Mouse (Mus musculus): ENCODE measurements around the gene Ddx59. TPM values are rescaled to one million over a fixed set of nuclear protein-coding genes. Genes with fewer than 3 reads are reported as not detected.

Ddx59 gene
- polyA plus RNA-seq, 1 experiment from 2014 or later, result 19.2 TPM

DNA sequence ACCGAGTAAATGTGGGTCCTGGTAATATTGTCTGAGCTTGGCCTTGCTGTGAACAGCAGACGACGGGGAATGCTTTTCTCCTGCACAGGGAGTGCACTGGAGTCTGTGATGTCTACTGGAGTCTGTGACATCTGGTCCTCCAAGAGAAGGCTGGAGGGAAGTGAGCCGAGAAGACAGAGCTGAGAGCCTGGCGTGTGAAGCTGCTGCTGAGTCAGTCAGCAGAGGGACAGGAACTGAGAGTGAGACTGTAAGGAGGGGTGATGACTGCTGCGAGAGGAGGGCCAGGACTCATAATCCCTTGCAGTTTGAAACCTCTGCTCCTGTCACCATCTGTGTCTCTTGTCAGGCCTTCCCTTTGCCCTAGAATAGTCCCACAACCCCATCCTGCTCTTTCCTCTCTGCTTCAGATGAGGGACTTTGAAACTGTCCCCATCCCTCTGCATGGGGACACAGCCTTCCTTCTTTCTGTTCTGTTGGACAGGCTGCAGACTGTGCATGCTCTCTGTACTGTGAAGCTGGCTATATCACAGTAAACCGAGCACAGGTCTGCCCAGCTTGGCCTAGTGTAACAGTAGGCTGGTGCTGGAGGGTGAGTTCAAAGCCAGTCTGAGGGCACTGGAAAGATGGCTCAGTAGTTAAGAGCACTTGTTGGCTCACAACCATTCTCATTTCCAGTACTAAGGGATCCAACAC, 15.2 kb downstream of the Ddx59 start:
- 50% methylated on average over 7 of the region's 7 CpGs for WGBS
- Histone ChIP-seq H3K4me1 (ENCODE audit: control insufficient read depth, insufficient read depth, low read length) (peaks cover 2% of the 10 kb centered on the region; the same call in 1 of the 2 replicates), H3K27me3 (ENCODE audit: control insufficient read depth, insufficient read depth, low read length) (no peaks in the 10 kb centered on the region), H3K4me3 (ENCODE audit: low read depth, low read length) (no peak overlapping the region), H3K9me3 (ENCODE audit: control insufficient read depth, low read length) (no peaks in the 10 kb centered on the region), H3K4me2 (ENCODE audit: low read depth, severe bottlenecking) (no peak overlapping the region), H3K27ac (replicated peaks; ENCODE audit: low read depth, low read length) (no peak overlapping the region), H3K36me3 (ENCODE audit: control insufficient read depth, insufficient read depth, low read length) (no peaks in the 10 kb centered on the region), H3K9ac (ENCODE audit: low read length) (no peak overlapping the region)
- ATAC-seq (ENCODE audit: insufficient number of reproducible peaks, low FRiP score, low TSS enrichment, low read depth), result no peak
- DNase-seq (ENCODE audit: low spot score), result no peak

DNA sequence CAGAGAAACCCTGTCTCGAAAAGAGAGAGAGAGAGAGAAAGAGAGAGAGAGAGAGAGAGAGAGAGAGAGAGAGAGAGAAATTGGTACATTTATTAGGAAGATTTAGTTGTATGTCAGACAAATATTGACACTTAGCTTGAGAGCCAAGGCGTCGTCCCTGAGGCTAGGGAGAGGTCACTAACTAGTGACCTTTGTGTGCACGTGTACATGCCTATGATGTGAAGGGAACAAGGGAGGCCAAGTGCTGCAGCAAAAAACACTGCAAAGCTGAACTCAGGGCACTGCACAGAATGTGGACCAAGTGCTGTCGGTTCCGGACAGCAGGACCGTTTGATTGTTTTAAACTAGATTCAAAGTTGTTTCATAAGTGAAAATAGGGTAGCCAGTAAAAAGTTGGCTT, 25.7 kb downstream of the Ddx59 start:
- DNase-seq (ENCODE audit: low spot score), result no peak
- H3K36me3 ChIP-seq (ENCODE audit: control insufficient read depth, insufficient read depth, low read length), result no peaks in the 10 kb centered on the region; the same call in 1 of the 2 replicates
- no peak overlapping the region for H3K27ac ChIP-seq (replicated peaks; ENCODE audit: low read depth, low read length)
- H3K4me2 ChIP-seq (ENCODE audit: low read depth, severe bottlenecking), result no peak overlapping the region
- H3K27me3 ChIP-seq (ENCODE audit: control insufficient read depth, insufficient read depth, low read length), result no peaks in the 10 kb centered on the region
- ATAC-seq (ENCODE audit: insufficient number of reproducible peaks, low FRiP score, low TSS enrichment, low read depth), result no peak
- H3K4me3 ChIP-seq (ENCODE audit: low read depth, low read length), result no peak overlapping the region
- no peaks in the 10 kb centered on the region for H3K9me3 ChIP-seq (ENCODE audit: control insufficient read depth, low read length)
- H3K9ac ChIP-seq (ENCODE audit: low read length), result no peak overlapping the region
- 78% methylated on average over 7 of the region's 7 CpGs for WGBS
- no peaks in the 10 kb centered on the region for H3K4me1 ChIP-seq (ENCODE audit: control insufficient read depth, insufficient read depth, low read length)

DNA sequence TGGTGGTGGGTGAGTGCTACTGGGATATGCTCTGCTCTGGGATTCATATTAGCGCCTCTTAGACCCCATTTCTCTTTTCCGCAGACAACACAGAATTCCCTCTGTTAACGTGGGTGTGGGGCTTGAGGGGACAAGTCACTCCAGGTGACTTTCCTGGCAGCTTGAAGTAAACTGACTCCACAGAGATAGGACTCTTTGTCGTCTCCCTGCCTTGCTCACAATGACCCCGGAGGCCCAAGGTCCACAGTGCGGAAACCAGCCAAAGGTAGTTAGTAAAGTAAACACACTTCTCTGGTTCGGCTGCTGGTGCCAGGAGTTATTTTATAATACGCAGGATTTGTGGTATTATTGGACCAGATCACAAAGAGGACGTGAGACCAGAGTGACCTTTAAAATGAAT, 27.7 kb downstream of the Ddx59 start:
- WGBS, result 75% methylated on average over 9 of the region's 9 CpGs
- Histone ChIP-seq H3K4me2 (ENCODE audit: low read depth, severe bottlenecking) (no peak overlapping the region), H3K9me3 (ENCODE audit: control insufficient read depth, low read length) (no peaks in the 10 kb centered on the region), H3K27me3 (ENCODE audit: control insufficient read depth, insufficient read depth, low read length) (no peaks in the 10 kb centered on the region), H3K9ac (ENCODE audit: low read length) (no peak overlapping the region), H3K4me1 (ENCODE audit: control insufficient read depth, insufficient read depth, low read length) (no peaks in the 10 kb centered on the region), H3K4me3 (ENCODE audit: low read depth, low read length) (no peak overlapping the region), H3K27ac (replicated peaks; ENCODE audit: low read depth, low read length) (no peak overlapping the region), H3K36me3 (ENCODE audit: control insufficient read depth, insufficient read depth, low read length) (no peaks in the 10 kb centered on the region; the same call in 1 of the 2 replicates)
- no peak for ATAC-seq (ENCODE audit: insufficient number of reproducible peaks, low FRiP score, low TSS enrichment, low read depth)
- no peak for DNase-seq (ENCODE audit: low spot score)

DNA sequence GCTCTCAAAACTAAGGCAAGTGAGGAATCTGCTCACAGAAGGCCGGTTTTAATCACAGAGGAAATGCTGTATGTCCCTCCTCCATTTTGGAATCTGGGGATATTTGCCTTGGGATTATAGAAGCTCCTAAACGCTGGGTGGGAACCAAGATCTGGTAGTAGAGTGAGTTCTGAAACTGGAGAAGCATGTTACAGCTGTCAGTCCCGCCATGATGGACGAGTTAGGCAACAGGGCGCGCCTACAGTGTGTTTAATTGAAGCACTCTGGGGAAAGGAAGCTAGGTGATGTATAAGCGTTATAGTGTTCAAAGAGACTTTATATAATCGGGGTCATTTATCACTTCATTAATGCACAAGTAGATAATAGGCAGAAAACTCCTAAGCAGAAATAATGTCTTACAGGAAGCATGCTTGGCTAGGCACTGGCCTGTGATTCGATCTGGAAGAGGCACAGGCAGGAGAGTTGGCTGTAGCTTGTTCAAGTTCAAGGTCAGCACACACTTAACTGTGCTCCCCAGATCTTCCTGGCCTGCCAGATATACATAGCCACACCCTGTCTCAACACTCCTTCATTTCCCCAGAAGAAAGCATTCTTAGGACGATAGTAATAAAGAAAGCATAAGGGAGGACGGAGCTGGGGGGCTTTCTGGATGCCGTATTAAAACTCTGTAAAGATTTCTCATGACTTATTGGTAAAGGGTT, 29.6 kb downstream of the Ddx59 start:
- Histone ChIP-seq H3K9ac (ENCODE audit: low read length) (no peak overlapping the region), H3K4me2 (ENCODE audit: low read depth, severe bottlenecking) (no peak overlapping the region), H3K4me1 (ENCODE audit: control insufficient read depth, insufficient read depth, low read length) (no peaks in the 10 kb centered on the region), H3K27ac (replicated peaks; ENCODE audit: low read depth, low read length) (no peak overlapping the region), H3K36me3 (ENCODE audit: control insufficient read depth, insufficient read depth, low read length) (no peaks in the 10 kb centered on the region; the same call in 1 of the 2 replicates), H3K9me3 (ENCODE audit: control insufficient read depth, low read length) (no peaks in the 10 kb centered on the region), H3K27me3 (ENCODE audit: control insufficient read depth, insufficient read depth, low read length) (no peaks in the 10 kb centered on the region), H3K4me3 (ENCODE audit: low read depth, low read length) (no peak overlapping the region)
- DNase-seq (ENCODE audit: low spot score), result no peak
- no peak for ATAC-seq (ENCODE audit: insufficient number of reproducible peaks, low FRiP score, low TSS enrichment, low read depth)
- 87% methylated on average over 12 of the region's 12 CpGs for WGBS

DNA sequence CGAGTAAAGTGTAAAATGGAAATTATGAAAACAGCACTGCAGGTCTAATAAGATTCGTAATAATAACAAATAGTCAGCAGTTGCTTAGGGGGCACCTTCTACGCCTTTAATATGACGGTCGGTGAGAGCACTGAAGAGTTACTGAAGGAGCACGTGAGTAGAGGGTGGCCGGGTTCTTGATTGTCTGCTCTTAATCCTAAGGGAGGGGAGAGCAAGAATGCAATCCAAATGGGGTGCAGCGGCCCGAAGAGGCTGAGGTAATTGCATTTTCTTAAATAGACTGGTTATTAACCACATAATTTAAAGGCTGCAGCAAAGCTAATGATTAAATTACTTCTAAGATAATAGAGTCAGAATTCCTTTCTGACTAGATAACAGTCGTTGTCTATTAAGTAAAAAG, 31.9 kb downstream of the Ddx59 start:
- no peak for DNase-seq (ENCODE audit: low spot score)
- Histone ChIP-seq H3K4me3 (ENCODE audit: low read depth, low read length) (no peak overlapping the region), H3K9me3 (ENCODE audit: control insufficient read depth, low read length) (no peaks in the 10 kb centered on the region), H3K4me2 (ENCODE audit: low read depth, severe bottlenecking) (no peak overlapping the region), H3K36me3 (ENCODE audit: control insufficient read depth, insufficient read depth, low read length) (no peaks in the 10 kb centered on the region), H3K4me1 (ENCODE audit: control insufficient read depth, insufficient read depth, low read length) (no peaks in the 10 kb centered on the region), H3K27me3 (ENCODE audit: control insufficient read depth, insufficient read depth, low read length) (no peaks in the 10 kb centered on the region), H3K9ac (ENCODE audit: low read length) (no peak overlapping the region), H3K27ac (replicated peaks; ENCODE audit: low read depth, low read length) (no peak overlapping the region)
- WGBS, result 80% methylated on average over 10 of the region's 10 CpGs
- ATAC-seq (ENCODE audit: insufficient number of reproducible peaks, low FRiP score, low TSS enrichment, low read depth), result no peak

DNA sequence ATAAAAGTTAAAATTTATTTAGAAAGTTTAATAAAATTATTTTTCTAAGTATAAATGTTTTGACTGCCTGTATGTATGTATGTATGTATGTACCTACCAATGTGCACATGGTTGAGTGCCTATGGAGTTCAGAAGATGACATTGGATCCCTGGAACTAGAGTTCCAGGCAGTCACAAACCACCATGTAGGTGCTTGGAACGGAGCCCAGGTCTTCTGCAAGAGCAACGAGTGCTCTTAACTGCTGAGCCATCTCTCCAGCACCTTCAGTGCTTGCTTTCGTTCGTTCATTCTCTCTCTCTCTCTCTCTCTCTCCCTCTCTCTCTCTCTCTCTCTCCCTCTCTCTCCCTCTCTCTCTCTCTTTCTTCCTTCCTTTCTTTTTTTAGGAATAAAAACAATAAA, 32.3 kb downstream of the Ddx59 start:
- H3K9ac ChIP-seq (ENCODE audit: low read length), result no peak overlapping the region
- no peak overlapping the region for H3K4me3 ChIP-seq (ENCODE audit: low read depth, low read length)
- H3K36me3 ChIP-seq (ENCODE audit: control insufficient read depth, insufficient read depth, low read length), result no peaks in the 10 kb centered on the region
- no peaks in the 10 kb centered on the region for H3K4me1 ChIP-seq (ENCODE audit: control insufficient read depth, insufficient read depth, low read length)
- ATAC-seq (ENCODE audit: insufficient number of reproducible peaks, low FRiP score, low TSS enrichment, low read depth), result no peak
- 88% methylated on average over 4 of the region's 4 CpGs for WGBS
- H3K27ac ChIP-seq (replicated peaks; ENCODE audit: low read depth, low read length), result no peak overlapping the region
- no peaks in the 10 kb centered on the region for H3K9me3 ChIP-seq (ENCODE audit: control insufficient read depth, low read length)
- no peaks in the 10 kb centered on the region for H3K27me3 ChIP-seq (ENCODE audit: control insufficient read depth, insufficient read depth, low read length)
- DNase-seq (ENCODE audit: low spot score), result no peak
- H3K4me2 ChIP-seq (ENCODE audit: low read depth, severe bottlenecking), result no peak overlapping the region

DNA sequence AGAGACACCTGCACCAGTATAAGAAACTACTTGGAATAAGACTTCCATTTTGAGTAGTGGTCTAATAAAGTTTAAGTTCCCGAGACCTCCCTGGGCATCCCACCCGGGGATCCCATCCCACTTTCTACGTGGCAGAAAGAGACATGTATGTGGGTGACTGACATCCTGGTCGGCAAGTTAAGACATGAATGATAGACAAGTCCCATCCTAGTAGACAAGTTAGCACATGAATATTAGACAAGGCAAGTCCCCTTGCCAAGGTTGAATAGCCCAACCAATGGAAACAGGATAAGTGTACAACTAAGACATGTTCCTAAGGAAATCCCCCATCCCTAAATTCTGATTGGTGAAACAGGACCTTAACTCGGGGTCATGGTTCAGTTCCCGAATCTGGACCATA, 34.5 kb downstream of the Ddx59 start:
- no peak for DNase-seq (ENCODE audit: low spot score)
- Histone ChIP-seq H3K4me3 (ENCODE audit: low read depth, low read length) (no peak overlapping the region), H3K4me2 (ENCODE audit: low read depth, severe bottlenecking) (no peak overlapping the region), H3K9ac (ENCODE audit: low read length) (no peak overlapping the region), H3K4me1 (ENCODE audit: control insufficient read depth, insufficient read depth, low read length) (no peaks in the 10 kb centered on the region), H3K36me3 (ENCODE audit: control insufficient read depth, insufficient read depth, low read length) (no peaks in the 10 kb centered on the region), H3K9me3 (ENCODE audit: control insufficient read depth, low read length) (no peaks in the 10 kb centered on the region), H3K27ac (replicated peaks; ENCODE audit: low read depth, low read length) (no peak overlapping the region), H3K27me3 (ENCODE audit: control insufficient read depth, insufficient read depth, low read length) (no peaks in the 10 kb centered on the region)
- ATAC-seq (ENCODE audit: insufficient number of reproducible peaks, low FRiP score, low TSS enrichment, low read depth), result no peak
- WGBS, result 91% methylated on average over 6 of the region's 6 CpGs

DNA sequence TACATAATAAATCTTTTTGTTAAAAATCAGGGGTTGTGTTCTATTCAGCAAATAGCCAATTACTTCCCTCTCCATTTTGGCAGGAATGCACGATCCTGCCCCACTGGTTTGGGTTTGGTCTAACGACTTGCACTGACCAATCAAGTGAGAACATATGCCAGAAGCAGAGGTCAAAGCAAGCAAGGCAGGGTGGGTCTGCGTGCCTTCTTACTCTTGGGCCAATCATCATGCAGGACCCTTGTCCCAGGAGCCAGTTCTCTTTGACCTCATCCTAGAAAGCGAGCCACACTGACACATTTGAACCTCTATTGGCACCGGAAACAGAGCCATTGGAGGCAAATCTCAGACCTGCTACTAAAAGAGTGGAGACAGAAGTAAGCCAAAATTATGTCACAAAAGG, 35.1 kb downstream of the Ddx59 start:
- ATAC-seq (ENCODE audit: insufficient number of reproducible peaks, low FRiP score, low TSS enrichment, low read depth) (no peak), DNase-seq (ENCODE audit: low spot score) (no peak)
- no peak overlapping the region for H3K9ac ChIP-seq (ENCODE audit: low read length)
- WGBS, result 71% methylated on average over 5 of the region's 5 CpGs
- no peaks in the 10 kb centered on the region for H3K27me3 ChIP-seq (ENCODE audit: control insufficient read depth, insufficient read depth, low read length)
- no peaks in the 10 kb centered on the region for H3K9me3 ChIP-seq (ENCODE audit: control insufficient read depth, low read length)
- no peak overlapping the region for H3K4me2 ChIP-seq (ENCODE audit: low read depth, severe bottlenecking)
- no peak overlapping the region for H3K4me3 ChIP-seq (ENCODE audit: low read depth, low read length)
- H3K36me3 ChIP-seq (ENCODE audit: control insufficient read depth, insufficient read depth, low read length), result no peaks in the 10 kb centered on the region
- no peak overlapping the region for H3K27ac ChIP-seq (replicated peaks; ENCODE audit: low read depth, low read length)
- no peaks in the 10 kb centered on the region for H3K4me1 ChIP-seq (ENCODE audit: control insufficient read depth, insufficient read depth, low read length)

Data from limb, embryonic 11.5 days (tissue).